Mouse (Mus musculus): ENCODE data around the gene Bax. TPM values are rescaled to one million over a fixed set of nuclear protein-coding genes. Genes with fewer than 3 reads are reported as not detected.

Gene Bax
- total and polyA plus RNA-seq, 3 experiments: 105 to 778 (median 205) TPM

DNA sequence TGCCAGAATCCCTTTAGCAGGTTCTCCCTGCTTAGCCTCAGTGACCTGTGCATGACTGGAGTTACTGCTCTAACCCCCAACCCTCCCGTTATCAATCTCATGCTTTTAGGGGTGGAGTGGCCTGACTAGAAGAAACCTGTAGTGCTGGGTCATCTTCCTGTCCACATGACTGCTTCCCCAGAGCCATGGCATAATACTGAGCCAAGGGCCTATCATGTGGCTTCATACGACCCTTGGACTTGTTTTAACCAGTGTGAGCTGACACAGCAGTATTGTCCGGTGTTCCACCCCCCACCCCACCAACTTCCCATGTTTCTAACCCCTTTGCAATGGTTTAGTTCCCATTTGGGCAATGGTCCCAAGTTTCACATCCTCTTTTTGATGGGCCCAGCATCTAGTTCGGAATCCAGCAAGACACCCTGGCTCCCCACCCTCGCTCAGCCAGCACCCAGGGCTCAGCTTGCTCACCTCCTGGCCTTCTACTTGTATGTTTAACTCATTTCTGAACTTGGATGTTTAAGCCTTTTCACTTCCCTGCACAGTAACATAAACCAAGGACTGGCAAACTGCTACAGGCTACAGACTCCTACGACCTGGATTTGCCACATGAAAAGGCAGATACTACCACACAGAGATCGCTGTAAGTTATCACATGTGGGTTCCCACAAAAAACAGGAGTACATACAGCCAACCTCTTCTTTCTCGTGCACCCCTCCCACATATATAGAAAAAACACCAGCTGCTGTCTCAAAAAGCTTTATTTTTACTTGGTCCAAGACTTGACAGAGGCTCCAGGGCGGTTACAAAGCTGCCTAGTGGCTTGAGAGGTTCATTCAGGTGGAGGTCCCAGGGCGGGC, 9.3 kb downstream of the Bax start (continued):
- TF ChIP-seq ZNF384 (IDR thresholded peaks at IDR 0.05; ENCODE audit: low read depth, low read length) (no peak), GABPA (IDR thresholded peaks at IDR 0.05; ENCODE audit: low read depth, low read length) (no peak), EP300 (IDR thresholded peaks at IDR 0.05; ENCODE audit: low read depth in 1 of 2, low read length in 2 of 2) (no peak), TCF12 (IDR thresholded peaks at IDR 0.05; ENCODE audit: low read depth, low read length) (no peak)

DNA sequence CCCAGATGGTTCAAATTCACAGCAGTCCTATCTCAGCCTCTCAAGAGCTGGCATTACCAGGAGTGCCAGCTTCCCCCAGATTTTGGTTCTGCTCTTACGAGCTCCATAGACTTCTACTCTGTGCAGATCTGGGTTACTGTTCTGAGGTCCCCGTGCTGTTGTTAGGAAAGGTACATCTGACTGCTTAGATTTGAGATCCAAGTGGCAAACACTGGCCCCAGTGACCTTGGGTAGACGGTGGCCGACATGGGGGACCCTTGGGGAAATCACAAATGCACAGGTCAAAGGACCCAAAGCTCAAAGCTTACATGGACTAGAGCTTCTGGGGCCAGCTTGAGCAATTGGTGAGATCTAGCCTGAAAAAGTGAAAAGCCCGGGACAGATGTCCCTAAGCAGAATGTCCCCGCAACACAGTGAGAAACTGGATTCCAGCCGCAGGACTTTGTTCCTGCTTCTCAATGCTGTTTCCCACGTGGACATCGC, 9.9 kb downstream of the Bax start:
- no peak overlapping the region for H3K4me3 ChIP-seq (ENCODE audit: control insufficient read depth in 1 of 2, insufficient read depth in 1 of 2, low read depth in 2 of 2, low read length in 2 of 2)
- peaks cover 8 to 22% of the 10 kb centered on the region in 2 experiments for H3K36me3 ChIP-seq (ENCODE audit: control insufficient read depth in 1 of 2, insufficient read depth in 2 of 2, low read length in 2 of 2)
- peak; percentile 42 for DNase-seq (ENCODE audit: low read depth, low spot score)
- TF ChIP-seq GABPA (IDR thresholded peaks at IDR 0.05; ENCODE audit: low read depth, low read length) (no peak), RCOR1 (IDR thresholded peaks at IDR 0.05; ENCODE audit: low read depth, low read length) (0 out of 2 replicates have a peak, but pooled peaks have one; percentile 7)
- peaks cover 7 to 22% of the 10 kb centered on the region in 2 experiments; a peak in 3 of 4 replicates for H3K4me1 ChIP-seq (ENCODE audit: control insufficient read depth in 1 of 2, insufficient read depth in 2 of 2, low read length in 2 of 2)
- H3K9me3 ChIP-seq (replicated peaks; ENCODE audit: insufficient read depth, low read length): no peaks in the 10 kb centered on the region
- no peaks in the 10 kb centered on the region for H3K27me3 ChIP-seq (ENCODE audit: control insufficient read depth in 1 of 2, insufficient read depth in 2 of 2, low read length in 2 of 2)
- peak overlapping the region; percentile 28; the same call in 1 of the 2 replicates for H3K27ac ChIP-seq (ENCODE audit: control insufficient read depth, low read depth, low read length)
- peak overlapping the region; percentile 93 for H3K9ac ChIP-seq (ENCODE audit: control insufficient read depth, low read depth, low read length, poor library complexity, severe bottlenecking)
- H3K79me2 ChIP-seq (ENCODE audit: control insufficient read depth, insufficient read depth, low read length, poor library complexity): peaks cover 22% of the 10 kb centered on the region

DNA sequence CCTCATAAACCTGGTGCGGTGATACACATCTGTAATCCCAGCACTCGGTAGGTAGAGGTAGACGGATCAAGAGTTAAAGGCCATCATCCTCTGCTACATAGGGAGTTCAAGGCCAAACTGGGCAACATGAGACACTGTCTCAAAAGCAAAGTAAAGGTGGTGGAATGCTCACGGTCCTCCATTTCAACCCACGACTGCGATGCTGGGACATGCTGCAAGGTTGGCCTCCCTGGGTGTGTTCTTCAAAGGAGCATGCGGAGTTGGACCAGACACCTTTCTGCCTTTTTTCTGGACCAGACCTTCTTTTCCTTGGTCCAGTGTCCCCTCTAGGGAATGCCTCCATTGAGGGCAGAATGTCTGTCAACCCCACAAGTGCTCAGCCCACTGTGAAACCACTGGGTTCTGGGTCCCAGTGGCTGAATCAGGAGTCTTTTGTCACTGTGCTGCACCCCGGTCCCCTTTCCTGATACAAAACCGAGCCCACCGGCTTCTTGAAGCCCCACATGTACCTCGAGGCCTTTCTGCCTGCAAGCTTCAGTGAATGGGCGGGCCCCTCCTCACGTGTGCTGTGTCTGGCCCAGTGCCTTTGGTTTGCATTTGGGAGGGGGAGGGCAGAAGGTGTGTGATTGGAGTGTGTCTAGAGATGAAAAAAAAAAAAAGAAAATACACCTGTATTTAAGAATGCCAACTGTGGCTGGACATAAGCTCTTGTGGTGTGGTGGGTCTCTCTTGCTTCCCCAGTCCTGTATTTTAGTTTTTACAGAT, 10.6 kb downstream of the Bax start:
- no peaks in the 10 kb centered on the region for H3K27me3 ChIP-seq (ENCODE audit: control insufficient read depth in 1 of 2, insufficient read depth in 2 of 2, low read length in 2 of 2)
- H3K36me3 ChIP-seq (ENCODE audit: control insufficient read depth in 1 of 2, insufficient read depth in 2 of 2, low read length in 2 of 2): peaks cover 8 to 20% of the 10 kb centered on the region in 2 experiments
- no peaks in the 10 kb centered on the region for H3K9me3 ChIP-seq (replicated peaks; ENCODE audit: insufficient read depth, low read length)
- no peak for TF ChIP-seq ZMIZ1 (IDR thresholded peaks at IDR 0.05; ENCODE audit: low read depth, low read length)
- TF ChIP-seq CHD1 (IDR thresholded peaks at IDR 0.05; ENCODE audit: low read depth, low read length): no peak
- no peak for TF ChIP-seq MAFK (IDR thresholded peaks at IDR 0.05; ENCODE audit: borderline replicate concordance, low read depth, low read length)
- no peak for TF ChIP-seq E2F4 (IDR thresholded peaks at IDR 0.05; ENCODE audit: borderline replicate concordance, low read depth, low read length)
- no peak for TF ChIP-seq MAX (IDR thresholded peaks at IDR 0.05; ENCODE audit: low read length)
- TF ChIP-seq ELF1 (IDR thresholded peaks at IDR 0.05; ENCODE audit: low read depth, low read length): no peak
- TF ChIP-seq KAT2A (conservative IDR thresholded peaks at IDR 0.05; ENCODE audit: low read depth, low read length): no peak
- TF ChIP-seq SMC3 (IDR thresholded peaks at IDR 0.05; ENCODE audit: low read depth, low read length): no peak
- TF ChIP-seq MAZ (IDR thresholded peaks at IDR 0.05; ENCODE audit: low read depth, low read length): no peak
- no peak for TF ChIP-seq ETS1 (IDR thresholded peaks at IDR 0.05; ENCODE audit: low read depth, low read length)
- no peak for TF ChIP-seq TCF12 (IDR thresholded peaks at IDR 0.05; ENCODE audit: low read depth, low read length)
- no peak overlapping the region for H3K4me3 ChIP-seq (ENCODE audit: control insufficient read depth in 1 of 2, insufficient read depth in 1 of 2, low read depth in 2 of 2, low read length in 2 of 2)
- H3K27ac ChIP-seq (ENCODE audit: control insufficient read depth, low read depth, low read length): no peak overlapping the region
- no peak overlapping the region for H3K9ac ChIP-seq (ENCODE audit: control insufficient read depth, low read depth, low read length, poor library complexity, severe bottlenecking)
- H3K79me2 ChIP-seq (ENCODE audit: control insufficient read depth, insufficient read depth, low read length, poor library complexity): peaks cover 22% of the 10 kb centered on the region
- no peak for DNase-seq (ENCODE audit: low read depth, low spot score)
- H3K4me1 ChIP-seq (ENCODE audit: control insufficient read depth in 1 of 2, insufficient read depth in 2 of 2, low read length in 2 of 2): peaks cover 6 to 22% of the 10 kb centered on the region in 2 experiments; a peak in 3 of 4 replicates
